Mouse (Mus musculus) liver, embryonic 13.5 days (tissue): Measurements from ENCODE around the gene Ubxn10. TPM values are rescaled to one million over a fixed set of nuclear protein-coding genes. Genes with fewer than 3 reads are reported as not detected.

Experiments
- ATAC-seq: fragments of 200-750 bp; cut with Nextera tagmentation; 2 replicates; pipeline ENCODE4 v1.8.0; 2017; ENCODE audit warnings: low read depth, mild to moderate bottlenecking, moderate number of reproducible peaks, moderate library complexity
- DNase-seq: peaks from one replicate; pipeline ENCODE4 v3.0.0; 2022
- H3K27ac ChIP-seq: fragments of 300-500 bp; sonication (generic); 2 replicates; pipeline ENCODE4 v1.5.1; 2015; ENCODE audit warnings: moderate library complexity, mild to moderate bottlenecking, inconsistent platforms
- H3K27me3 ChIP-seq: fragments of 300-500 bp; sonication (generic); 2 replicates; pipeline ENCODE4 v1.6.1; 2015; ENCODE audit warnings: mild to moderate bottlenecking, inconsistent platforms
- H3K36me3 ChIP-seq: fragments of 300-500 bp; sonication (generic); 2 replicates; pipeline ENCODE4 v1.6.1; 2015; ENCODE audit warnings: mild to moderate bottlenecking, inconsistent platforms
- H3K4me1 ChIP-seq: fragments of 300-500 bp; sonication (generic); replicated peaks from 2 replicates; pipeline ENCODE4 v1.6.1; 2015; ENCODE audit warnings: inconsistent platforms
- H3K4me2 ChIP-seq: fragments of 300-500 bp; sonication (generic); 2 replicates; pipeline ENCODE4 v1.6.1; 2015; ENCODE audit warnings: inconsistent platforms, mild to moderate bottlenecking, moderate library complexity
- H3K4me3 ChIP-seq: fragments of 300-500 bp; sonication (generic); replicated peaks from 2 replicates; pipeline ENCODE4 v1.5.1; 2015; ENCODE audit warnings: mild to moderate bottlenecking, inconsistent platforms
- H3K9ac ChIP-seq: fragments of 300-500 bp; sonication (generic); 2 replicates; pipeline ENCODE4 v1.6.1; 2015; ENCODE audit warnings: mild to moderate bottlenecking, inconsistent platforms
- H3K9me3 ChIP-seq: fragments of 300-500 bp; sonication (generic); replicated peaks from 2 replicates; pipeline ENCODE4 v1.6.1; 2016; ENCODE audit warnings: inconsistent platforms
- WGBS: fragments of 180-500 bp; shearing (Covaris S2); methylation state at CpG from one replicate; pipeline ENCODE4 v1.1.7; 2015; ENCODE audit not compliant: insufficient replicate concordance; 5-methylcytosine and 5-hydroxymethylcytosine counted together
- polyA plus RNA-seq: library from polyadenylated mRNA; unstranded; fragments of >200 nt; fragmentation: Nextera tagmentation; extraction: Ambion mirVana; gene quantifications from 2 replicates; pipeline ENCODE4 v1.2.1, GENCODE M21; 2015

Ubxn10 gene
- polyA plus RNA-seq: 0.05 and 0.07 TPM in 2 replicates

- ATAC-seq: no peak
- H3K4me3 ChIP-seq: no peak within 1 kb of the TSS
- 47% methylated on average over 7 of the region's 7 CpGs for WGBS
- H3K27ac ChIP-seq: no peak within 1 kb of the TSS
- no peak for DNase-seq
- no peaks in the 10 kb centered on the region for H3K9me3 ChIP-seq
- H3K36me3 ChIP-seq: no peaks in the 10 kb centered on the region
- H3K4me2 ChIP-seq: no peak within 1 kb of the TSS
- H3K4me1 ChIP-seq: no peaks in the 10 kb centered on the region
- H3K27me3 ChIP-seq: no peaks in the 10 kb centered on the region
- H3K9ac ChIP-seq: no peak within 1 kb of the TSS
These were observed at the start of gene Ubxn10 for GRCm38 (mm10) chr4:138737031-138737430. Gene Ubxn10 (minus strand): TSS chr4:138737167.

- Histone ChIP-seq H3K4me1 (no peaks in the 10 kb centered on the region), H3K36me3 (no peaks in the 10 kb centered on the region), H3K4me2 (no peak overlapping the region), H3K27me3 (no peaks in the 10 kb centered on the region; the same call in 1 of the 2 replicates), H3K9me3 (no peaks in the 10 kb centered on the region), H3K27ac (no peak overlapping the region), H3K4me3 (no peak overlapping the region), H3K9ac (no peak overlapping the region)
- DNase-seq (no peak), ATAC-seq (no peak)
- 38% methylated on average over 4 of the region's 4 CpGs for WGBS
These were observed 49.2 kb upstream of the Ubxn10 start for GRCm38 (mm10) chr4:138786141-138786540.

- WGBS: 43% methylated on average over 4 of the region's 4 CpGs
- no peak overlapping the region for H3K4me2 ChIP-seq
- ATAC-seq: no peak
These were observed 48.8 kb upstream of the Ubxn10 start for GRCm38 (mm10) chr4:138785721-138786120.

GRCm38 (mm10) chr4:138782098-138782497 is 45.1 kb upstream of the Ubxn10 start:
- no peaks in the 10 kb centered on the region for H3K9me3 ChIP-seq
- H3K36me3 ChIP-seq: no peaks in the 10 kb centered on the region
- H3K27ac ChIP-seq: no peak overlapping the region
- H3K27me3 ChIP-seq: no peaks in the 10 kb centered on the region
- H3K4me2 ChIP-seq: no peak overlapping the region
- WGBS: 66% methylated on average over 6 of the region's 6 CpGs
- no peak overlapping the region for H3K4me3 ChIP-seq
- H3K9ac ChIP-seq: no peak overlapping the region
- no peak for ATAC-seq
- H3K4me1 ChIP-seq: no peaks in the 10 kb centered on the region
- no peak for DNase-seq

More at GRCm38 (mm10) chr4:138785721-138786120, 48.8 kb upstream of the Ubxn10 start:
- DNase-seq: no peak
- no peaks in the 10 kb centered on the region; the same call in 1 of the 2 replicates for H3K27me3 ChIP-seq
- H3K9ac ChIP-seq: no peak overlapping the region
- H3K27ac ChIP-seq: no peak overlapping the region
- H3K36me3 ChIP-seq: no peaks in the 10 kb centered on the region
- no peaks in the 10 kb centered on the region for H3K9me3 ChIP-seq
- H3K4me1 ChIP-seq: no peaks in the 10 kb centered on the region
- H3K4me3 ChIP-seq: no peak overlapping the region

GRCm38 (mm10) chr4:138780300-138780699 is 43.3 kb upstream of the Ubxn10 start:
- no peak overlapping the region for H3K9ac ChIP-seq
- no peak overlapping the region for H3K4me3 ChIP-seq
- H3K4me1 ChIP-seq: no peaks in the 10 kb centered on the region
- no peak overlapping the region for H3K27ac ChIP-seq
- 79% methylated on average over 5 of the region's 5 CpGs for WGBS
- no peaks in the 10 kb centered on the region for H3K36me3 ChIP-seq
- DNase-seq (no peak), ATAC-seq (no peak)
- no peak overlapping the region for H3K4me2 ChIP-seq
- H3K27me3 ChIP-seq: no peaks in the 10 kb centered on the region
- no peaks in the 10 kb centered on the region for H3K9me3 ChIP-seq

GRCm38 (mm10) chr4:138777417-138778407 is 40.7 kb upstream of the Ubxn10 start:
- no peak overlapping the region for H3K4me3 ChIP-seq
- H3K4me1 ChIP-seq: no peaks in the 10 kb centered on the region
- no peak overlapping the region for H3K27ac ChIP-seq
- H3K9me3 ChIP-seq: no peaks in the 10 kb centered on the region
- WGBS: 35% methylated on average over 20 of the region's 20 CpGs
- no peaks in the 10 kb centered on the region for H3K36me3 ChIP-seq
- no peak for DNase-seq
- no peak for ATAC-seq
- H3K27me3 ChIP-seq: no peaks in the 10 kb centered on the region
- no peak overlapping the region for H3K9ac ChIP-seq
- H3K4me2 ChIP-seq: no peak overlapping the region

- WGBS: 51% methylated on average over 6 of the region's 6 CpGs
- Histone ChIP-seq H3K27ac (no peak within 1 kb of the TSS), H3K27me3 (no peaks in the 10 kb centered on the region), H3K9ac (no peak within 1 kb of the TSS), H3K4me1 (no peaks in the 10 kb centered on the region), H3K9me3 (no peaks in the 10 kb centered on the region), H3K4me3 (no peak within 1 kb of the TSS), H3K4me2 (no peak within 1 kb of the TSS), H3K36me3 (no peaks in the 10 kb centered on the region)
- no peak for ATAC-seq
- DNase-seq: no peak
These were observed 38.5 kb upstream of the Ubxn10 start, which contains the start of gene Pla2g2d for GRCm38 (mm10) chr4:138775435-138775834. Gene Pla2g2d (plus strand): TSS chr4:138775735.

- DNase-seq (no peak), ATAC-seq (no peak)
- Histone ChIP-seq H3K4me3 (no peak overlapping the region), H3K27ac (no peak overlapping the region), H3K4me2 (no peak overlapping the region), H3K4me1 (no peaks in the 10 kb centered on the region), H3K9ac (no peak overlapping the region), H3K36me3 (no peaks in the 10 kb centered on the region), H3K27me3 (no peaks in the 10 kb centered on the region), H3K9me3 (no peaks in the 10 kb centered on the region)
- 44% methylated on average over 5 of the region's 5 CpGs for WGBS
These were observed 35.4 kb upstream of the Ubxn10 start for GRCm38 (mm10) chr4:138772386-138772785.

GRCm38 (mm10) chr4:138771970-138772369 is 35.0 kb upstream of the Ubxn10 start:
- WGBS: 65% methylated on average over 10 of the region's 10 CpGs
- no peaks in the 10 kb centered on the region for H3K36me3 ChIP-seq
- no peak overlapping the region for H3K27ac ChIP-seq

GRCm38 (mm10) chr4:138762266-138762665 is 25.3 kb upstream of the Ubxn10 start:
- Histone ChIP-seq H3K36me3 (no peaks in the 10 kb centered on the region), H3K27me3 (no peaks in the 10 kb centered on the region), H3K4me1 (no peaks in the 10 kb centered on the region), H3K9ac (no peak overlapping the region), H3K27ac (no peak overlapping the region), H3K4me2 (no peak overlapping the region), H3K9me3 (no peaks in the 10 kb centered on the region), H3K4me3 (no peak overlapping the region)
- WGBS: 36% methylated on average over 9 of the region's 9 CpGs
- ATAC-seq: no peak
- DNase-seq: no peak

More at GRCm38 (mm10) chr4:138771970-138772369, 35.0 kb upstream of the Ubxn10 start:
- Histone ChIP-seq H3K4me2 (no peak overlapping the region), H3K9me3 (no peaks in the 10 kb centered on the region), H3K4me3 (no peak overlapping the region), H3K4me1 (no peaks in the 10 kb centered on the region), H3K9ac (no peak overlapping the region), H3K27me3 (no peaks in the 10 kb centered on the region)
- ATAC-seq (no peak), DNase-seq (no peak)

GRCm38 (mm10) chr4:138757416-138757815 is 20.4 kb upstream of the Ubxn10 start, which contains the start of gene Pla2g2f:
Gene Pla2g2f (minus strand): TSS chr4:138757626.
- no peak within 1 kb of the TSS for H3K4me3 ChIP-seq
- 73% methylated on average over 8 of the region's 8 CpGs for WGBS
- no peak for ATAC-seq
- no peak within 1 kb of the TSS for H3K4me2 ChIP-seq
- H3K9me3 ChIP-seq: no peaks in the 10 kb centered on the region
- DNase-seq: no peak
- H3K36me3 ChIP-seq: no peaks in the 10 kb centered on the region
- H3K9ac ChIP-seq: no peak within 1 kb of the TSS
- H3K4me1 ChIP-seq: no peaks in the 10 kb centered on the region
- H3K27ac ChIP-seq: no peak within 1 kb of the TSS
- no peaks in the 10 kb centered on the region for H3K27me3 ChIP-seq
